Mouse (Mus musculus): ENCODE measurements around the gene Veph1.
"Not testable (repeated sequence)": the region's sequence is repeated elsewhere in the genome, so short reads cannot be mapped to it uniquely, and the experiment has no call there.

Gene Veph1

GRCm38 (mm10) chr3:66296545-66296944 is at the start of gene Veph1:
Gene Veph1 (minus strand): TSS chr3:66296837.
- peak; percentile 78 for DNase-seq

GRCm38 (mm10) chr3:66340742-66341141 is 44.1 kb upstream of the Veph1 start:
- no peak for DNase-seq

GRCm38 (mm10) chr3:66332401-66332729 is 35.7 kb upstream of the Veph1 start:
- DNase-seq = no peak

DNA sequence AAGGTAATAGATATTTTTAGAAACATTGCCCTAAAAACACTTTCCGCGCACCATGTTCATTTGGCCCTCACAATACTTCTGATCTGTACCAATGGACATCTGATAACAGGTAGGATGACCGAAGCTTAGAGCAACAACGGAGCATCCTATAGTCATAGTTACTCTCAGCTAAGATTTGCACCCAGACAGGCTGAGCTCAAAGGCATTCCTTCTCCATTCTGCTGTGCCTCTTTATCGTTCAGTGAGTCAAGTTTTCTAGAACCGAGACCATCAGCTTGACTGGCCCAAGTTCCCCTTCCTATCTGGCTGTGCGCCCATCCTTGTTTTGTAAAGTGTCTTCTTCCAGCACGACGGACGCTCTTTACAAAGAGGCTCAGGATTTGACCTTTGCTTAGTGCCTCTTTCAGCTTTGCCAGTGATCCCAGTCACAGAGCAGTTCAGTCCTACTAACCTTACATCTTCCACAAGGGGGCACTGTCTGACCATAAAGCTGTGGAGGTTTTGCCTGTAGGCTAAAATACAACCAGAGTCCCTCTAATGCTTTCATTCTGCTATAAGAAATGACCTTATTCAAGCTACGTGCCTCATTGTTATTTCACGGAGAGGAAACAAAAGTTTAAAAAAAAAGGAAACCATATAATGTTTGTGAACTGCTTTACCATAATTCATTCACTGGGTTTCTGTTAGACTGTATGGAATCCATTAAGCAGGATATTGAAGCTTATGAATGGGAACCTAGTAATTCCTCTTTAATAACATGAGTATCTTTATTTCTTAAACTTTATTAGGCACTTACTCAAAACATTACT is 35.2 kb upstream of the Veph1 start:
- peak; percentile 28 for DNase-seq

DNA sequence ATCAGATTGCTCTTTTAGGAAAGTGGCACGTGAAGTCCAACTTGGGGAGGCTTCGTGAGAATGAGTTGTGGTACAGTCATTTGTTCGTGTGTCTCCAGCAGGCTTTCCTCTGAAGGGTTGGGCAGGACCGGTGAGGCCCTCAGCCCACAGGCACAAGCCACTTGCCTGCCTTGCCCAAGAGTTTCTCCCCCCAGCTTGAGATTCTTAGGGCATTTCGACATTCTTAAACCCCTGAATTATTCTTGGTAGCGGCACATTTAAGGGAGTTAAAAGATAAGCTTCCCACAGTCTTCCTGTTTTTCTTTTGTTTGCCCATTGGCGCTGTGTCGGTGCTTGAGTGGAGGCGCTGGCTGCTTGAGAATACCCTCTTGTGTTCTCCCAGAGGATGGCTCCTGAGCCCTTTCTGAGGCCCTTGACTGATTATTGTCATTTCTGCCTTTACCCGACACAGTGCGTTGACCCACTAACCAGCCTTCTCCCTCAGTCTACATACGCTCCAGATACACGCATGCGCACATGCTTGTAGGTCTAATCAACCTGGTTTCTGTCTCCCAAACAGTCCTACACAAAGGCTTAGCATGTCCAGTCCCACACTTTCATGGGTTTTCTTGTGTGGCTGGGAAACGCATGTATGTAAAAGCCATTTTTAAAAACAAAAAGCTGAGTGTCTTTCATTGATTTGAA is 34.4 kb upstream of the Veph1 start:
- DNase-seq = no peak

DNA sequence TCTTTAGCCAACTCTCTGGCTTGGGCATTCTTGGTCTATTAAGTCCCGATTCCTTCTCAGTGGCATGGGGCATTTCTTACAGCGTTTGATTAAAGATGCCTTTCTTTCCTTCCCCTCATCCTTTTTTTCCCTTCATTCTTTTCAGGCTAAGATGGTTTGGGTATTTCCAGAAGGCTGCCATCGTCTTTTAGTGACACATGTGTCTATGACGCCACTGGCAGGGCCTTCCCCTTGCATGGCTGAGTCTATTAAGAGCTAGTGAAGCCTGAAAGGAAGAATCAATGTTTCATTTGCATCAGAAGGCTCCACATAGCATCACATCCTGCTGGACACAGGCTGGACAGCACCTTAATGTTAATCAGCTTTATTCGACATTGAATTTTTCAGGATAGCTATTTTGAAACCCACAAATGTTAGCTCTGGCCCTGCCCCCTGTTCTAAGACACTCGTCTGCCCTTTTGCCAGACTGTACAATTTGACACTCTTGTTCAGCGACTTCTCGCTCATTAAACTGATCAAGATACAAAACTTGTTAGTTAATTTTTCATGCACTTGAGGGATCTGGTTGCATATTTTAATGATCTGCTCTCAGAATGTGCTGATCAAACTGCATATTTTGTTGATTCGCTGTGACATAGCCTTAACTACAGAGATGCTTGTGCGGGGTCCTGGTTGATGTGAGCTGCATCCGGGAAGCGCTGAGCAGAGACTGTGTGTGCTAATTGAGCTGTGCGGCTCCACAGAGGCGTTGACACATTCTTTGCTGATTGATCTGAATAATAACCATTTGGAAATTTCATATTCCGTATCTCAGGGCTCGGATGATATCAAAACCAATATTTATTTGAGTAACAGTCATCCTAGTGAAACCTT is 29.6 kb upstream of the Veph1 start:
- DNase-seq = no peak

GRCm38 (mm10) chr3:66325486-66325951 is 28.9 kb upstream of the Veph1 start:
- no peak for DNase-seq

DNA sequence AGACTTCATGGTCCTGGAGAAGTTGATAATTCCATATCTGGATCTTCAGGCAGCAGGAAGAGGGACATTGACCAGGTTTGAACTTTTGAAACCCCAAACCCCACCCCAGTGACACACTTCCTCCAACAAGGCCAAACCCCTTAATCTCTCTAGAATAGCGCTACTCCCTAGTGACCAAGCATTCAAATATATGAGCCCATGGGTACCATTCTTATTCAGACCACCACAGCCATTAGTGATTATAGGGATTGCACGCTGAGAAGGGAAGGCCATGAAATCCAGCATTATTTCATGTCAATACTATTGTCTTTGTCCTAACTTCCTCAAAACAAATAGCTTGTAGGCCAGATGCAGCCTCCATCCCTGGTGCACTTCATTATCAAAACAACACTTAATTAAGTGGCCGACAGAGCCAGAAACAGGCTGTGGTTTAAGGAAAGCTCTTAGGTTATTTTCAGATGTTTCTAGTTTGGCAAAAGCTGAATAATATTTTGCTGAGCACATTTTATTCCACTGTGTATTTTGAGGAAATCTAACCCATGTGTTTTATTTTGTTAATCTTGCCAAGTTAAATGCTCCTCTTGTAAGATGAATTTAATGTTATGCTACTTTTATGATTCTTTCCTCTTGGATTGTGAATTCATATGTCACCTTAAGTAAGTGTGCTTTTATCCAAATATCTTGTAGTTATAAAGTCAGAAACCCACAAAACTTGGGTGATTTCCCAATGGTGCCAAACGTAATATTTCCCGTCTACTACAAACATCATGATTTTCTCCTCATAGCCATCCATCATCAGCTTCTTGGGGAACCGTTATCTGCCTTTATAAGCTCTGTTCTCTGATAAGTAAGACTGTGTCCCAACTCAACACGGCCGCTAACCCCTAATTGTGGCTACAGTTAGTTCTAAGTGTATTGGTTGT is 18.4 kb upstream of the Veph1 start:
- DNase-seq = no peak

- DNase-seq = no peak
These were observed 13.9 kb upstream of the Veph1 start for GRCm38 (mm10) chr3:66310586-66310985.

DNA sequence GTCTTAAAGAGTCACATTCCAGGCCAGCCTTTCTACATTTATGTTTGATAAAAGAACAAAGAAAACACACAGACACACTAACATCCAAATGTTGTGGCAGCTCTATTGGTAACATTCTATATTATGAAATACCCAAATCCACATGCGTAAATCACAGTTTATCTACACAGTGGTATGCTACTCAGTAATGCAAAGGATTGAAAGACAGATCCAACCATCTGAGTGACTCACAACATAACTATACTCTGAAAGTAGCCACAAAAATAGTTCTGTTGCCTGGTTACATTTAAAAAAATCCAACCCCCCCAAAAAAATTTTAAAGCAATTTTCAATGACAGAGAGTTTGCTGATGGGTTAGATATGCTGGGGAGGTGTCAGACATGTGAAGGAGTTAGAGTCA is 12.9 kb upstream of the Veph1 start:
- DNase-seq = no peak

DNA sequence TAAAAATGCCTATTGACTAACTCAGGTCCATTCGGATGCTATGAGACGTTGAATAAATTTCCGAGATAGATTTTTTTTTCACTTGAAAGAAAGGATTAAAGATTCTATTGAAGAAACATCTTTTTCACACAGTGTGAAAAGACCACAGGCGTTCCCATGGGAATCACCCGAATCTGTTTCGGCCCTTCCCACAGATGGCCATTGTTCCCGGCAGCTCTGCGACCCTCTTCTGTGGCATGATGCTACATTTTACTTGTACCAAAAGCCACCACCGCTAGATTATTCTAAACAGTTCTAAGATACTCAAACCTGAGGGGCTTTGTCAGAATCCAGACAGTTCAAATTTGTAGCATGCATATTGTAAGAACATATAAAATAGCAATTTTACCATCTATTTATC is 1.4 kb downstream of the Veph1 start:
- no peak for DNase-seq

- DNase-seq = peak; percentile 33
These were observed 1.9 kb downstream of the Veph1 start for GRCm38 (mm10) chr3:66294729-66295128.

DNA sequence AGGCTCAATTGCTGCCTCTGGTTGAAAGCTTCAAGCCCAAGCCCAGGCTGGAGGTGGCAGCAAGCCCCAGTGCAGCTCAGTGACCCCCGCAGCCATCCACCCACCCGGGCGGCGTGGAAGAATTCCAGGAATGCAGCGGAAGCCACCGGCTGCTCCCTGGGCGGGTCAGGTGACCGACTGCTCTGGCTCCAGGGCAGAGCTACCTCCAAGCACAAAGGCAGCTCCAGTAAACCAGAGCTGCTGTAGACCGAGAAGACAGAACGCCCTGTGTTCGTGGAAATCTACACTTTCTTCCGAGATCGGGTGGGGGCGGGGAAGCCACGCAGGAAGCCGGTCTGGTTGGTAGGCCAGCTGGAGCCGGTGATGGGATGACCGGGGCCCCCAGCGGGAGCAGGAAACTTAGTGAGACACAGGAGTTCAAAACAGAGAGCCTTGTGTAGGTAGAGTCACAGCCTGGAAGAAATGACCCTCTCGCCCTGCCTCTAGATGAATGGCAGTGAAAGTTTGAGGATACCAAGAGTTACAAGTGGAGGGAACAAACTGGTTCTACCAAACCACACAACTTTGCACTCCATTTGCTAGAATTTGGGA is 4.2 kb downstream of the Veph1 start:
- peak; percentile 86 for DNase-seq

- DNase-seq = no peak
These were observed 33.4 kb downstream of the Veph1 start for GRCm38 (mm10) chr3:66263270-66263669.

DNA sequence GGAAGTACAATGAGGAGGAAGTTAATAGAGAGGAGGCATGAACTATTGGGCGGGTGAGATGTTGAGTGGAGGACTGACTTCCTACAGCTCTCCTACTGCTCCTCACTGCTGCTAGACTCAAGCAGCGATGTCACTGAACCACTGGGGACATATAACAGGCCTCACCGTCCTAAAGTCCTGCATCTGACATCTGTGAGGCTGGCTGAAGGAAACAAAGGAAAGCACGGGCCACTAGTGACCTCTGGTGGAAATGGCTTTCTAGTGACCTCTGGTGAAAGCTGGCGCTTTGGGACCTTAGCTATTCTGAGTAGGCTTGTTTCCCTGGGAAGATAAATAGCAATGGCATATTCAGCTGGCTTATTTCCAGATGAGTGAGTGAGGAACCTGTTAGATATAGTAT is 34.3 kb downstream of the Veph1 start:
- no peak for DNase-seq

- no peak for DNase-seq
These were observed 42.0 kb downstream of the Veph1 start for GRCm38 (mm10) chr3:66254504-66255105.

DNA sequence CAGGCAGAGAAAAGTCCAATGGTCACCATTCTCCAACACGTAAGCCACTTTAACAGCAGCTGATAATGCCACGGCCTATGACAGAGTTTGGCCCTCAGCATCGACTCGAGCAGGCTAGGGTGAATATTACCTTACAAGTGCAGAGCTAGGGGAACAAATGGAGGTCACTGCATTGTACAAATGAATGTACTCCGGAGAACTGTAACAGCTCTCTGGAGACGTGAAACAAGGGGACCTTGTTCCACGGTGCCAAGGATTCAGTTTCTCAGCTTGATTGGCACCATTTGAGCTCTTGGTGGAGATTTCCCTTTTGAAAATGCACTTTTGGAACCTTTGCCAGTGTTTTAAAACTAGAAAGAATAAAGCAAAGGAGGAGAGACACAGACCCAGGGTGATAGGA is 44.8 kb downstream of the Veph1 start:
- no peak for DNase-seq

GRCm38 (mm10) chr3:66240476-66240875 is 56.2 kb downstream of the Veph1 start:
- no peak for DNase-seq

DNA sequence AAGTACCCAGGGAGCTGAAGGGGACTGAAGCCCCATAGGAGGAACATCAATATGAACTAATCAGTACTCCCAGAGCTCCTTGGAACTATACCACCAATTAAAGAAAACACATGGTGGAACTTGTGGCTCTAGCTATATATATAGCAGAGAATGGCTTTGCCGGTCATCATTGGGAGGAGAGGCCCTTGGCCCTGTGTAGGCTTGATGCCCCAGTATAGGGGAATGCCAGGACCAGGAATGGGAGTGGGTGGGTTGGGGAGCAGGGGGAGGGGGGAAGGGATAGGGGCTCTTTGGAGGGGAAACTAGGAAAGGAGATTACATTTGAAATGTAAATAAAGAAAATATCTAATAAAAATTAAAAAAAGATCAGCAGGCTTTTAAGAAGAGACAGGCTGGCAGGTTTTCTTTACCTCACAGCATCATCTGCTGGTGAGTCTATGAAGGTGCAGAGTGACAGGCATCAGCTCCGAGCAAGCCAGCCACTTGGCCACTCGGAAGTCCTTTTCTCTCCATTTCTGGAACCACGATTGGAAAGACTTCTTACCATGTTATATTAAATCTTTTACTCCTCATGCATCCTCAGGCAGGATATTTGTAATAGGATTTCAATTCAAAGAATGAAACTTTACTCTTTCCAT is 60.3 kb downstream of the Veph1 start:
- DNase-seq = not testable (repeated sequence)

- no peak for DNase-seq
These were observed 71.6 kb downstream of the Veph1 start for GRCm38 (mm10) chr3:66224931-66225537.

GRCm38 (mm10) chr3:66221243-66221611 is 75.4 kb downstream of the Veph1 start:
- no peak for DNase-seq
